12 mouse cellular contexts compared by ENCODE assay signal in the genomic region with DNA sequence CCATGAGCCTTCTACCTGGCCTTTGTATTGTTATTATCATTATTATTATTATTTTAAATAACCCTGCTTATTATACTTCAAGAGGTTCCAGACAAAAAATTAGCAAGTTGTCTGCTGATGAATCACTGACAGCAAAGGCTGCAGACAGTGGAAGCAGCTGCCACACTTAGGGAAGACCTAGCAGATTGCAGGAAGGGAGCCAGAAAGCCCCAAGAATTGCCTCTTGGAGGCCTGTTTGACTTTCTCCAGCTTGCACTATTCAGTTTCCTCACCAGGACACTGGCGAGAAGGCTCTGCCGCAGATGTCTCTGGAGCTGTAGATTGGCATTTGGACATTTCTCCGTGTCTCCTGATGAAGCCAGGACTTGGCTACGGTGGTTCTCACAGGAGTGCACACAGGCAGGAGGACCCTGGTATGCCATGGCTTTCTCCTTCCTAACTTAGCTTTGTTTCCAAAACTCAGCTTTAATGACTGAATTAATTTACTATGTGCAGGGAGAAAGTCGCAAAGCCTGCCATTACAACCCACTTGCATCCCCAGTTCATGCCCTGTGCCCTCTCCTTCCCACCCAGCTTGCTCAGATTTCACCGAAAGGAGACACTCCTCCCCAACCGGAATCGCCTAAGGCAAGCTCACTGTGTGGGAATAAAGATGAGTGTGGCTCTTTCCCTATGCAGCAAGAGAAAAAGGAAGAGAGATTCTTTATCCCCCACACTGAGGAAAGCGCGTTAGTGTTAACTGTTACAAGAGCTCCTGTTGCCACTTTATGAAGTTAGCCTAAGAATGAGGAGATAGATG.
DNase-seq lines count a peak whose midpoint lies in the region; ATAC-seq lines count a peak whose summit lies in the region.
"Had no signal": no experiment of that assay in that cellular context is flagged by ENCODE, and none has a peak within 500 bp of the region (broad histone marks: within the 10 kb centered on the region; RNA-seq: fewer than 3 reads in every experiment).

No protein-coding gene starts in this region.

- no peak overlapping the region for H3K27ac ChIP-seq in hindbrain, embryonic 11.5 days (ENCODE audit: low read depth, low read length)
- H3K27ac ChIP-seq in hindbrain, embryonic 13.5 days, result no peak overlapping the region
- peak overlapping the region; percentile 39 for H3K27ac ChIP-seq in kidney, embryonic 16.5 days (ENCODE audit: low read length)
- H3K27ac ChIP-seq: neural tube, embryonic 12.5 days had no signal

- no peak overlapping the region for H3K9ac ChIP-seq in hindbrain, embryonic 11.5 days (ENCODE audit: low read depth, low read length)
- no peak overlapping the region for H3K9ac ChIP-seq in hindbrain, embryonic 13.5 days
- H3K9ac ChIP-seq in kidney, embryonic 16.5 days (replicated peaks; ENCODE audit: low read length), result no peak overlapping the region
- H3K9ac ChIP-seq: liver, embryonic 15.5 days; neural tube, embryonic 12.5 days had no signal

- WGBS in hindbrain, embryonic 11.5 days, result 69% methylated on average over 10 of the region's 10 CpGs
- 71% methylated on average over 10 of the region's 10 CpGs for WGBS in hindbrain, embryonic 13.5 days
- WGBS in kidney, embryonic 16.5 days, result 20% methylated on average over 10 of the region's 10 CpGs

- H3K36me3 ChIP-seq in hindbrain, embryonic 11.5 days (ENCODE audit: control insufficient read depth, insufficient read depth, low read length), result no peaks in the 10 kb centered on the region
- no peaks in the 10 kb centered on the region for H3K36me3 ChIP-seq in hindbrain, embryonic 13.5 days
- H3K36me3 ChIP-seq in kidney, embryonic 16.5 days (ENCODE audit: insufficient read depth, low read length), result no peaks in the 10 kb centered on the region
- H3K36me3 ChIP-seq: liver, embryonic 15.5 days; neural tube, embryonic 12.5 days had no signal

- DNase-seq in hindbrain, embryonic 11.5 days (ENCODE audit: low spot score), result peak; percentile 7
- DNase-seq in ES-CJ7 (ENCODE audit: low read depth, low spot score), result peak; percentile 51
- DNase-seq in embryo, embryonic 10.5 days (ENCODE audit: low spot score), result peak; percentile 38
- DNase-seq in adrenal gland, adult 2 months, result no peak
- DNase-seq in cerebellum, adult 9-10 months, result no peak
- DNase-seq in spleen, adult 12 weeks (ENCODE audit: low spot score), result no peak
- DNase-seq: cerebellum, adult 11-12 months had no signal

- no peak overlapping the region for H3K4me3 ChIP-seq in hindbrain, embryonic 11.5 days (ENCODE audit: low read depth, low read length)
- H3K4me3 ChIP-seq in hindbrain, embryonic 13.5 days, result no peak overlapping the region
- no peak overlapping the region for H3K4me3 ChIP-seq in kidney, embryonic 16.5 days (ENCODE audit: low read length)
- H3K4me3 ChIP-seq: liver, embryonic 15.5 days; neural tube, embryonic 12.5 days had no signal

- H3K4me2 ChIP-seq in hindbrain, embryonic 11.5 days (replicated peaks; ENCODE audit: low read depth, low read length), result no peak overlapping the region
- no peak overlapping the region for H3K4me2 ChIP-seq in hindbrain, embryonic 13.5 days
- H3K4me2 ChIP-seq in kidney, embryonic 16.5 days (replicated peaks; ENCODE audit: low read depth, low read length), result no peak overlapping the region; the same call in 1 of the 2 replicates
- H3K4me2 ChIP-seq: neural tube, embryonic 12.5 days had no signal

- no peaks in the 10 kb centered on the region for H3K27me3 ChIP-seq in hindbrain, embryonic 11.5 days (ENCODE audit: control insufficient read depth, insufficient read depth, low read length)
- no peaks in the 10 kb centered on the region for H3K27me3 ChIP-seq in hindbrain, embryonic 13.5 days
- H3K27me3 ChIP-seq in kidney, embryonic 16.5 days (ENCODE audit: insufficient read depth, low read length), result no peaks in the 10 kb centered on the region
- H3K27me3 ChIP-seq: liver, embryonic 15.5 days; neural tube, embryonic 12.5 days; Patski had no signal

- H3K4me1 ChIP-seq in hindbrain, embryonic 11.5 days (replicated peaks; ENCODE audit: control insufficient read depth, insufficient read depth, low read length), result no peaks in the 10 kb centered on the region
- 0 out of 2 replicates have a peak, but pooled peaks cover 10% of the 10 kb centered on the region for H3K4me1 ChIP-seq in hindbrain, embryonic 13.5 days (replicated peaks)
- peaks cover 24% of the 10 kb centered on the region for H3K4me1 ChIP-seq in kidney, embryonic 16.5 days (ENCODE audit: insufficient read depth, low read length)

- no peaks in the 10 kb centered on the region for H3K9me3 ChIP-seq in hindbrain, embryonic 11.5 days (ENCODE audit: control insufficient read depth, low read length)
- H3K9me3 ChIP-seq in hindbrain, embryonic 13.5 days, result no peaks in the 10 kb centered on the region
- no peaks in the 10 kb centered on the region for H3K9me3 ChIP-seq in kidney, embryonic 16.5 days (ENCODE audit: low read length)
- H3K9me3 ChIP-seq: liver, embryonic 15.5 days; neural tube, embryonic 12.5 days had no signal

- ATAC-seq in hindbrain, embryonic 11.5 days (ENCODE audit: low FRiP score), result no peak
- ATAC-seq in hindbrain, embryonic 13.5 days (ENCODE audit: low FRiP score), result no peak
- no peak; the same call in 1 of the 2 replicates for ATAC-seq in kidney, embryonic 16.5 days (ENCODE audit: low FRiP score, low TSS enrichment)

Comparison
In these comparisons a context has a peak if more than half of its experiments do, and no peak if none do; other contexts are left out.
1. DNase-seq: peak in hindbrain, embryonic 11.5 days (single experiment), ES-CJ7 (single experiment) and embryo, embryonic 10.5 days (single experiment); none in adrenal gland, adult 2 months (single experiment), cerebellum, adult 9-10 months (single experiment) and spleen, adult 12 weeks (single experiment).